Mouse (Mus musculus): ENCODE results near the gene Gldc.

- TF ChIP-seq CTCF (IDR thresholded peaks at IDR 0.05): no peak
- peak; percentile 37; the same call in 1 of the 2 replicates for TF ChIP-seq EP300 (IDR thresholded peaks at IDR 0.05)
These were observed 60.2 kb downstream of the Gldc start for GRCm38 (mm10) chr19:30114919-30115441.

Measured in lung, postnatal 0 days (tissue).